Mouse (Mus musculus) heart, embryonic 12.5 days (tissue): ENCODE results near the gene Gm7849. TPM values are rescaled to one million over a fixed set of nuclear protein-coding genes. Genes with fewer than 3 reads are reported as not detected.
"Not testable (repeated sequence)": the region's sequence is repeated elsewhere in the genome, so short reads cannot be mapped to it uniquely, and the experiment has no call there.

Experiments used
- ATAC-seq: fragments of 200-750 bp; cut with Nextera tagmentation; 2 replicates; pipeline ENCODE4 v1.8.0; 2017; ENCODE audit warnings: moderate TSS enrichment, moderate library complexity; ENCODE audit not compliant: insufficient number of reproducible peaks, low FRiP score
- H3K27ac ChIP-seq: fragments of 300-500 bp; sonication (generic); 2 replicates; pipeline ENCODE4 v1.5.1; 2016; ENCODE audit warnings: mild to moderate bottlenecking, moderate library complexity; ENCODE audit not compliant: poor library complexity, severe bottlenecking
- H3K27me3 ChIP-seq: fragments of 300-500 bp; sonication (generic); replicated peaks from 2 replicates; pipeline ENCODE4 v1.6.1; 2016; ENCODE audit warnings: mild to moderate bottlenecking, moderate library complexity
- H3K36me3 ChIP-seq: fragments of 300-500 bp; sonication (generic); 2 replicates; pipeline ENCODE4 v1.6.1; 2016; ENCODE audit warnings: mild to moderate bottlenecking, moderate library complexity
- H3K4me1 ChIP-seq: fragments of 300-500 bp; sonication (generic); replicated peaks from 2 replicates; pipeline ENCODE4 v1.6.1; 2016; ENCODE audit warnings: mild to moderate bottlenecking
- H3K4me2 ChIP-seq: fragments of 300-500 bp; sonication (generic); 2 replicates; pipeline ENCODE4 v1.6.1; 2016; ENCODE audit warnings: mild to moderate bottlenecking, moderate library complexity
- H3K4me3 ChIP-seq: fragments of 300-500 bp; sonication (generic); 2 replicates; pipeline ENCODE4 v1.5.1; 2016; ENCODE audit warnings: mild to moderate bottlenecking
- H3K9ac ChIP-seq: fragments of 300-500 bp; sonication (generic); 2 replicates; pipeline ENCODE4 v1.6.1; 2016; ENCODE audit warnings: mild to moderate bottlenecking, moderate library complexity
- H3K9me3 ChIP-seq: fragments of 300-500 bp; sonication (generic); replicated peaks from 2 replicates; pipeline ENCODE4 v1.6.1; 2016; ENCODE audit warnings: mild to moderate bottlenecking, moderate library complexity
- WGBS: fragments of 180-500 bp; shearing (Covaris S2); methylation state at CpG from one replicate; pipeline ENCODE4 v1.1.7; 2016; 5-methylcytosine and 5-hydroxymethylcytosine counted together
- polyA plus RNA-seq: library from polyadenylated mRNA; unstranded; fragments of >200 nt; fragmentation: Nextera tagmentation; extraction: Ambion mirVana; gene quantifications from 2 replicates; pipeline ENCODE4 v1.2.1, GENCODE M21; 2016

Gm7849 gene
- polyA plus RNA-seq, result not detected in 2 replicates

- not testable (repeated sequence) for H3K4me2 ChIP-seq, H3K27me3 ChIP-seq, H3K36me3 ChIP-seq, H3K4me1 ChIP-seq, H3K9ac ChIP-seq, ATAC-seq, H3K4me3 ChIP-seq, H3K9me3 ChIP-seq, H3K27ac ChIP-seq
- WGBS, result no CpG with 5 or more reads among the region's 1 CpGs
These were observed at the start of gene Gm7849 for GRCm38 (mm10) chr8:21456460-21456859. Gene Gm7849, minus strand, starts transcription at chr8:21456560.

DNA sequence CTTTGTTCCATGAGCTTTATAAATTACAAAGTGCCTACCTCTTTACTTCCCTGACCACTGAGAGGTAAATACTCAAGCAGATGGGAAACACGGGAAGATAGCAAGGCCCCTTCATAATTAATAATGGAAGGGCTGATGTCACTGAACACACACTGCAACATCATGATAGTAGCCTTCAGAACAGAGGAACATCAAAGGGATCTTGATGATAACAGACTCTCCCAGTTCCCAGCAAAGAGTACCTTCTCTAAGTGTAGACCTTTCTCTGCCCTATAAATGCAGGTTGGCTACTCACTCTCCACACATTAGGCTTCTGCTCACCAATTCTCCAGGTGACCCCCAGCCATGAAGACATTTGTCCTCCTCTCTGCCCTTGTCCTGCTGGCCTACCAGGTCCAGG lies 29.2 kb downstream of the Gm7849 start, which contains the start of gene Defa36:
Defa36 (plus strand) TSS at position 301 of the 400 bp plus-strand sequence.
- not testable (repeated sequence) for ATAC-seq, H3K4me1 ChIP-seq, H3K27ac ChIP-seq, H3K9ac ChIP-seq, H3K4me2 ChIP-seq, H3K4me3 ChIP-seq, H3K9me3 ChIP-seq, H3K27me3 ChIP-seq, H3K36me3 ChIP-seq
- WGBS, result no CpG with 5 or more reads among the region's 1 CpGs

Other genes starting within 250 kb of the Gm7849 start
- gene Gm15292, start 206.8 kb downstream of the Gm7849 start, polyA plus RNA-seq, result not detected in 2 replicates
- not detected in 2 replicates for gene Defa27, start 141.0 kb downstream of the Gm7849 start, polyA plus RNA-seq
- not detected in 2 replicates for gene Defa29, start 129.5 kb downstream of the Gm7849 start, polyA plus RNA-seq
- gene Defa2, start 78.0 kb downstream of the Gm7849 start, polyA plus RNA-seq, result not detected in 2 replicates
- not detected in 2 replicates for gene Defa33, start 64.7 kb downstream of the Gm7849 start, polyA plus RNA-seq
- not detected in 2 replicates for gene Defa36, start 29.1 kb downstream of the Gm7849 start, polyA plus RNA-seq
- gene Defa20, start 52.7 kb upstream of the Gm7849 start, polyA plus RNA-seq, result not detected in 2 replicates
- not detected in 2 replicates for gene Defa32, start 72.5 kb upstream of the Gm7849 start, polyA plus RNA-seq
- not detected in 2 replicates for gene Defa37, start 108.8 kb upstream of the Gm7849 start, polyA plus RNA-seq
- not detected in 2 replicates for gene Defa28, start 126.4 kb upstream of the Gm7849 start, polyA plus RNA-seq
- not detected in 2 replicates for gene Gm7861, start 137.9 kb upstream of the Gm7849 start, polyA plus RNA-seq
- gene Defa26, start 161.6 kb upstream of the Gm7849 start, polyA plus RNA-seq, result not detected in 2 replicates
- gene Defa17, start 199.2 kb upstream of the Gm7849 start, polyA plus RNA-seq, result not detected in 2 replicates
- not detected in 2 replicates for gene Defa34, start 209.2 kb upstream of the Gm7849 start, polyA plus RNA-seq
- gene AY761184, start 247.1 kb upstream of the Gm7849 start, polyA plus RNA-seq, result not detected in 2 replicates